Mouse (Mus musculus) adrenal gland, postnatal 36 days (tissue): ENCODE measurements around the gene Cgn. TPM values are rescaled to one million over a fixed set of nuclear protein-coding genes. Genes with fewer than 3 reads are reported as not detected.

ENCODE experiments used
- total RNA-seq, 2 experiments: library from RNA; stranded (reverse); gene quantifications; 2 replicates each; pipeline ENCODE4 v1.2.3; 2021

Gene Cgn
- total RNA-seq, 2 experiments from 2014 or later: 0.79 to 1.4 TPM

Other genes starting within 250 kb of the Cgn start
- 10 to 100 TPM; 44.6 to 45.2 TPM for gene Snx27, start 203.8 kb downstream of the Cgn start, total RNA-seq
- not detected for gene Gm10972, start 143.4 kb downstream of the Cgn start, total RNA-seq
- gene Tuft1, start 127.6 kb downstream of the Cgn start, total RNA-seq: 10 to 100 TPM; 10.5 to 11.6 TPM
- gene Selenbp2, start 92.9 kb downstream of the Cgn start, total RNA-seq: 1 to 10 TPM; 5.4 to 9.6 TPM
- gene Pogz, start 51.1 kb upstream of the Cgn start, total RNA-seq: 10 to 100 TPM; 28.1 to 32.8 TPM
- 100 to 1,000 TPM; 338 to 350 TPM for gene Psmb4, start 100.5 kb upstream of the Cgn start, total RNA-seq
- gene Selenbp1, start 146.6 kb upstream of the Cgn start, total RNA-seq: 10 to 100 TPM; 40.5 to 81.7 TPM
- gene Rfx5, start 167.6 kb upstream of the Cgn start, total RNA-seq: 10 to 100 TPM; 24.0 to 24.6 TPM
- 10 to 100 TPM; 61.8 to 62.9 TPM for gene Pi4kb, start 188.2 kb upstream of the Cgn start, total RNA-seq
- gene Zfp687, start 229.0 kb upstream of the Cgn start, total RNA-seq: 10 to 100 TPM; 23.1 to 37.7 TPM